Mouse (Mus musculus) liver, embryonic 11.5 days (tissue): ENCODE measurements around the gene Esrrg. TPM values are rescaled to one million over a fixed set of nuclear protein-coding genes. Genes with fewer than 3 reads are reported as not detected.

Source experiments
- ATAC-seq: fragments of 200-750 bp; cut with Nextera tagmentation; replicated peaks from 2 replicates; pipeline ENCODE4 v1.8.0; 2017; ENCODE audit warnings: moderate number of reproducible peaks, mild to moderate bottlenecking, moderate TSS enrichment, moderate library complexity; ENCODE audit not compliant: low FRiP score
- DNase-seq: peaks from one replicate; pipeline ENCODE4 v3.0.0-alpha.2; 2017; ENCODE audit warnings: low spot score
- H3K27ac ChIP-seq: fragments of 300-500 bp; sonication (generic); 2 replicates; pipeline ENCODE4 v1.5.1; 2014; ENCODE audit warnings: mild to moderate bottlenecking, low read depth, low read length, control low read depth
- H3K27me3 ChIP-seq: fragments of 300-500 bp; sonication (generic); replicated peaks from 2 replicates; pipeline ENCODE4 v1.6.1; 2014; ENCODE audit warnings: low read length, mixed read lengths; ENCODE audit not compliant: control insufficient read depth, insufficient read depth
- H3K36me3 ChIP-seq: fragments of 300-500 bp; sonication (generic); 2 replicates; pipeline ENCODE4 v1.6.1; 2014; ENCODE audit warnings: mild to moderate bottlenecking, low read length, moderate library complexity, mixed read lengths; ENCODE audit not compliant: control insufficient read depth, insufficient read depth
- H3K4me1 ChIP-seq: fragments of 300-500 bp; sonication (generic); replicated peaks from 2 replicates; pipeline ENCODE4 v1.6.1; 2014; ENCODE audit warnings: low read length, mixed read lengths; ENCODE audit not compliant: control insufficient read depth, insufficient read depth
- H3K4me2 ChIP-seq: fragments of 300-500 bp; sonication (generic); 2 replicates; pipeline ENCODE4 v1.6.1; 2014; ENCODE audit warnings: mild to moderate bottlenecking, control low read depth, moderate library complexity
- H3K4me3 ChIP-seq: fragments of 300-500 bp; sonication (generic); 2 replicates; pipeline ENCODE4 v1.5.1; 2014; ENCODE audit warnings: low read depth, low read length, control low read depth
- H3K9ac ChIP-seq: fragments of 300-500 bp; sonication (generic); 2 replicates; pipeline ENCODE4 v1.6.1; 2014; ENCODE audit warnings: low read depth, low read length, control low read depth
- H3K9me3 ChIP-seq: fragments of 300-500 bp; sonication (generic); 2 replicates; pipeline ENCODE4 v1.6.1; 2016; ENCODE audit warnings: low read length, inconsistent platforms, mixed read lengths; ENCODE audit not compliant: control insufficient read depth
- WGBS: fragments of 180-500 bp; shearing (Covaris S2); extraction: QIAGEN DNeasy Blood & Tissue Kit; methylation state at CpG from one replicate; pipeline ENCODE4 v1.1.7; 2014; 5-methylcytosine and 5-hydroxymethylcytosine counted together
- polyA plus RNA-seq: library from polyadenylated mRNA; unstranded; fragments of >200 nt; fragmentation: Nextera tagmentation; extraction: Ambion mirVana; gene quantifications from 2 replicates; pipeline ENCODE4 v1.2.1, GENCODE M21; 2014

Esrrg gene
- polyA plus RNA-seq, 1 experiment from 2014 or later = 0.95 TPM

DNA sequence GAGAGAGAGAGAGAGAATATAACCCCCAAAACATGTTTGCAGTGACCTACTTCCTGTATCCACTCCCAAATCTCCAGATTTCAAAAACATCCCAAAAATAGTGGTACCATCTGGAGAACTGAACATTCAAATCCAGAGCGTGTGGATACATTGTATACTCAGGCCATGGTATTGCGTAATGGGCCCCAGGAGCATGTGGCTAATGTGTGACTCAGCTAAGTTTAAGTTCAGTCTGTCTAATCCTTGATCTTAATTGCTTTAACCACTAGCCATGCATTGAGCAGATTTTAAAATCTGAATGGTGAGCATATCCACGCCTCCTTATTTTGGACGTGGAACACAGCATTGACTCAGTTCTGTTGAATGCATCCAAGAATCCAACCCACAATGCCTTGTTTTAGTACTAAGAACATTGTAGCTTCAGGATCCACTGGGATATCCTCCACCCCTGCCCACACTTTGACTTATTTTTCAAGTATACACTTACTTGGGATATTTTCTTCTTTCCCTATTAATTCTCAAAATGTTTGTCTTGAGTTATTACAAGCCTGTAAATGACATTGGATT is 612.7 kb downstream of the Esrrg start:
- 75% methylated on average over 4 of the region's 4 CpGs for WGBS
- no peaks in the 10 kb centered on the region for H3K4me1 ChIP-seq
- H3K27ac ChIP-seq = no peak overlapping the region
- no peak for DNase-seq
- no peak for ATAC-seq
- H3K9ac ChIP-seq = no peak overlapping the region
- no peaks in the 10 kb centered on the region for H3K9me3 ChIP-seq
- no peaks in the 10 kb centered on the region for H3K27me3 ChIP-seq
- no peaks in the 10 kb centered on the region for H3K36me3 ChIP-seq
- H3K4me3 ChIP-seq = no peak overlapping the region
- no peak overlapping the region for H3K4me2 ChIP-seq

DNA sequence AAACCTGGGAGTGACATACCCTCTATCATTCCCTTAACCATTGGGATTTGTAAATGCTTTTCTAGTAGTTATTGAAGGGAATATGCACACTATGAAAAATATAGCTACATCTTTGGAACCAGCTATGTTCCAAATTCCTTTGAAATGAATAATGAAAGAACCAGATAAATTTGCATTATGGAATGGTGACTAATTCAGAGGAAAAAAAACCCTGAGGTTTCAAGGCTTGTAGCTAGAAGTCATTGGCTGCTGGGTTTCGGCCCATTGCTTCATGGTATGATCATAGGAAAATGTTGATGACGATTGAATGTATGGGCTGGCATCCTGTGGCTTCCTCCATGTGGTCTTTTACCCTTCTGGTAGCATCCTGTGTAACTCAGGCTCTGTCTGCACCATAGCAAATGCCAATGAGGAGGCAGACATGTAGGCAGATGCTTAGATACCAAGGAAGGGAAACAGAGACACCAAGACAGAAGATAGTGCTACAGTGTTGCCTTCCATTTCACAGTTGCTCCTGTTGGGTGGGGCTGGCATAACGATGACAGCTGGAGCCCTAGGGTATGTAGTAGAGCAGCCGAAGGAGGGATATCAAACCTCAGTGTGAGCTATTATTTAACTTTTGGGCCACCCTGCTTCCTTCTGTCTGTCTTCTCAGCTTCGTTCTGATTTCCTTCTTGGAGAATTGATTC is 624.6 kb downstream of the Esrrg start:
- Histone ChIP-seq H3K9ac (no peak overlapping the region), H3K4me2 (no peak overlapping the region), H3K27me3 (no peaks in the 10 kb centered on the region), H3K36me3 (no peaks in the 10 kb centered on the region), H3K27ac (no peak overlapping the region), H3K4me3 (no peak overlapping the region), H3K9me3 (no peaks in the 10 kb centered on the region), H3K4me1 (no peaks in the 10 kb centered on the region)
- DNase-seq (no peak), ATAC-seq (no peak)
- WGBS = 75% methylated on average over 5 of the region's 5 CpGs

DNA sequence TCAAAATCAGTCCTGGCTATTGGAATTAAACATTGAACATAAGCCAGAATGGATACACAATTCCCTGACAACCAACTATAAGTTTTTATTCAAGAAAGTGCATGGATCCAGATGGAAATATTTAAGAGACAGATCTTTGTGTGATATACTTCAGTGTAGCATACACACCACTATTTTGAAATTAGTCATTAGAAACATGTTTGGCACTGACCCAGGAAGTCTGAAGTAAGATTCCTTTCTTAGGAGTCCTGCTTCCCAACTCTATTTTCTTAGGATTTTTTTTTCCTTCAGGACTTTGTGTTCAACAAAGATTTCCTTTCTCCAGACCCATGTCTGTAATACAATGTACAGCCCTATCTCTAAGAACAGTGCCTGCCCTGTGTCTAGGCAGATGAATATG is 630.0 kb downstream of the Esrrg start:
- Histone ChIP-seq H3K9me3 (no peaks in the 10 kb centered on the region), H3K27ac (no peak overlapping the region), H3K36me3 (no peaks in the 10 kb centered on the region), H3K4me3 (no peak overlapping the region), H3K27me3 (no peaks in the 10 kb centered on the region), H3K9ac (no peak overlapping the region), H3K4me2 (no peak overlapping the region), H3K4me1 (no peaks in the 10 kb centered on the region)
- no peak for DNase-seq
- no peak for ATAC-seq

DNA sequence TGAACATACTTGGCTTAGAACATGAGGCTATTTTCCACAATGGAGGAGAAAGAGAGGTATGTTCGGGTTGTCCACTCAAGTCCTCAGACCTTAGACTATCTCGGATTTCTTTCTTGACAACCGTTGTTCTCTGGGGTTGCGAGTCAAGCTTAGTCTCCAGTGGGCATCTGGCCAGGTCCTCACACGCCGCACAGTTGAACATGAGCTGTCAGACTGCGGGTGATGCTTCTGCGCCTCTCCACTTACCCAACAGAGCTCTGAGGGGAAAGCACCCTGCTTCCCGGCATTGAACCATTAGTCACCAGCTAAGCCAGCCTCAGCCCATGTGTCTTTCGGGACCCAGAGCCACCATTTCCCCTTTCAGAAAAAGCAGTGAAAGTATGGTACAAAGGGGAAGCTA is 633.2 kb downstream of the Esrrg start:
- Histone ChIP-seq H3K4me2 (no peak overlapping the region), H3K27ac (no peak overlapping the region), H3K27me3 (no peaks in the 10 kb centered on the region), H3K36me3 (no peaks in the 10 kb centered on the region), H3K4me1 (no peaks in the 10 kb centered on the region), H3K9ac (no peak overlapping the region), H3K9me3 (no peaks in the 10 kb centered on the region), H3K4me3 (no peak overlapping the region)
- ATAC-seq (no peak), DNase-seq (no peak)
- WGBS = 90% methylated on average over 10 of the region's 10 CpGs

DNA sequence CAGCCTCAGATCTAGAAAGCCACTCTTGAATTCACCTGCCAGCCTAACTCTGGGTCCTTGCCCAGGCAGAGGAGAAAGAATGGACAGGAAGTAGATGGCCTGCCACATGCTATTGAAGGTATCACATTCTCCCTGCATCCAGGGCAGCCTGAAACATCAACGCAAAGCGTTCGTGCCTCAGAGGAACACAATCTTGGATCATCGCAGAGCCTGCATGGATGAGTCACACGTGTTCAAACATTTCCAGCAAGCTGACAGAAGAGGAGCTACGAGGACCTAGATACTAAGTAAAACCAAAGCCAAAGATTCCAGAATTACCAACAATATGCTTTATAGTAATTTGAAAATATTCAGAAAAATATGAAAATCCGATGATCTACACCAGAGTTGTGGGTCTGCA is 648.9 kb downstream of the Esrrg start:
- WGBS = 82% methylated on average over 7 of the region's 7 CpGs
- ATAC-seq (no peak), DNase-seq (no peak)
- Histone ChIP-seq H3K27me3 (no peaks in the 10 kb centered on the region), H3K4me1 (no peaks in the 10 kb centered on the region), H3K4me3 (no peak overlapping the region), H3K36me3 (no peaks in the 10 kb centered on the region), H3K9me3 (no peaks in the 10 kb centered on the region), H3K27ac (no peak overlapping the region), H3K4me2 (no peak overlapping the region), H3K9ac (no peak overlapping the region)

DNA sequence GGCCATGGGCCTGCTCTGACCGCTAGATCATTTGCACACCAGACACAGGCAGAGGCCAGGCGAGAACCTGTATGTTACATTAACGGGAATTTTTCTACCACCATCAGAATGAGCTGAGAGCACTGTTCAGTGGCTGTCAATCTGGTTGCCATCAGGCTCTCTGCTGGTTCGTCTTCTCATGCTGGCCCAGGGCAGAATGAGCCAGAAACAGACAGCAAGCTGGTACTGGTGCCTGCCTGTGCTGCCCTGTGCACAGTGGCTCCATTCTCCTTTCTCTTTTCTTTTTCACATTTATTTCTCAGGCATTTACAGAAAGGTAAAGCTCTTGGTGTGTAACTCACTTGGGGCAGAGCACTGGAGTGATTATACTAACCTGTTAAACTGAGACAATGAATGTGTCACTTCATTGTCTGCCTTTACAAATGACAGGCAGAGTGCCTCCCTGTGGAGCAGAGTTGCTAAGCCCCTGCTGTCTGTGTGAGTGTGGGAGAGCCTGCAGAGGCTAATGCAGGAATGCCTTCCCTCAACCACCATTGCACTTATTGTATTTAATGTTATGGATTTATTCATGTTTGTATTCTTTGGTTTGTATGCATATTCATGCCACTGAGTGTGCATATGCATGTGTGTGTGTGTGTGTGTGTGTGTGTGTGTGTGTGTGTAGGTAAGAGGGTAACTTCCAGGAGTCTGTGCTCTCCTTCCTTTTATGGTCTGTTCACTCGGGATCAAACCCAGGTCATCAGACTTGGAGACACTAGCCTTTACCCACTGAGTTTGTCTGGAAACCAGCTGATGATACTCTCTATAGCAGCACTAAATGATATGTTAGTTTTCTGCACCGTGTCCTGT is 651.9 kb downstream of the Esrrg start:
- Histone ChIP-seq H3K27ac (no peak overlapping the region), H3K4me3 (no peak overlapping the region), H3K27me3 (no peaks in the 10 kb centered on the region), H3K9ac (no peak overlapping the region), H3K36me3 (no peaks in the 10 kb centered on the region), H3K4me1 (no peaks in the 10 kb centered on the region), H3K4me2 (no peak overlapping the region), H3K9me3 (no peaks in the 10 kb centered on the region)
- ATAC-seq = no peak
- no peak for DNase-seq
- 77% methylated on average over 6 of the region's 6 CpGs for WGBS

DNA sequence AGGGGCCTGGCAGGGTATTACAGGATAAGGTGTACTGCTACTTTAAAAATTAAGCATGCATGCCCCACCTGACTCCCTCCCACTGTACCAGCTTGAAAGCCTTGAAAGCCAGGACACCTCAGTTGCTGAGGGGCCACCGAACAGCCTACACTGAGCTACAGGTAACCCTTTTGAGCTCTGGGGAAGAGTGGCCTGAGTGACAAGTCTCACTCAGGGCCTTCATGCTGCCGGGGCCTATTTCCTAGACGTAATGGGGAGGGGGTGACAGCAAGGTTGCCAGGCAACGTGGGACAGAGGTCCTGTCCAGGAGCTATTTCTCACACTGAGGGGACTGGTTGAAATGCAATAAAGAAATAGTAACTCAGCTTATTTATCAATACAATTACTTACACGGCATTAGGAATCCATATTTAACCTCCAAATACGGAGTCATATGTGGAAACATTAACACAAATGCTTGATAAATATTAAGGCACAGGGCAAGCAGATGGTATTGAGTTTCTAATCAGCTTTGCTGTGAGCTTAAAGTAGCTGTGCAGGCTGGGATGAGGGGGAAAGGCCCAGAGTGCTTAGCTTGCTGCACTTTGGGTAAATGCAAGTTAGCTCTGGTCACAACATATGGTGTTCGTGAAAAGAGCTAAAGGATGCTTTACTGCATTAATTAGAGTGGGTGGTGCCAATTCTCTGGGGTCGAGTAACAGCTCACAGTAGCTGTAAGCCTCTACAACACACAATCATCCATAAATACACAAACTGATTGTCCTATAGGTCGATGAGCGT is 653.5 kb downstream of the Esrrg start, which contains the start of gene Ush2a:
Ush2a (plus strand) TSS at position 121 of the 780 bp plus-strand sequence.
- Histone ChIP-seq H3K9me3 (no peaks in the 10 kb centered on the region), H3K36me3 (no peaks in the 10 kb centered on the region), H3K4me1 (no peaks in the 10 kb centered on the region), H3K27ac (no peak within 1 kb of the TSS), H3K9ac (no peak within 1 kb of the TSS), H3K27me3 (no peaks in the 10 kb centered on the region), H3K4me3 (no peak within 1 kb of the TSS), H3K4me2 (no peak within 1 kb of the TSS)
- 73% methylated on average over 10 of the region's 10 CpGs for WGBS
- ATAC-seq (no peak), DNase-seq (no peak)
